Comparison of ENCODE assay signal across 10 mouse cellular contexts in genomic region chr12:72694901-72695463, GRCm38 (mm10). TPM values are rescaled to one million over a fixed set of nuclear protein-coding genes. Genes with fewer than 3 reads are reported as not detected.
A peak's percentile ranks its signal among the peaks of the same experiment; 100 is the strongest.
DNase-seq lines count a peak whose midpoint lies in the region; ATAC-seq and TF ChIP-seq lines count a peak whose summit lies in the region.
"Had no signal": no experiment of that assay in that cellular context is flagged by ENCODE, and none has a peak within 500 bp of the region (broad histone marks: within the 10 kb centered on the region; RNA-seq: fewer than 3 reads in every experiment).

No protein-coding gene starts in this region.

- no peak overlapping the region for H3K27ac ChIP-seq in forebrain, postnatal 0 days (ENCODE audit: low read depth, low read length)
- H3K27ac ChIP-seq in forebrain, embryonic 14.5 days (ENCODE audit: low read depth, low read length), result no peak overlapping the region
- no peak overlapping the region for H3K27ac ChIP-seq in testis, adult 2 months (ENCODE audit: control insufficient read depth, insufficient read depth, low read depth, low read length)
- H3K27ac ChIP-seq in heart, embryonic 16.5 days (ENCODE audit: low read length), result no peak overlapping the region
- H3K27ac ChIP-seq in stomach, postnatal 0 days (replicated peaks), result no peak overlapping the region
- H3K27ac ChIP-seq in forebrain, embryonic 13.5 days, result no peak overlapping the region

- TF ChIP-seq CTCF in forebrain, postnatal 0 days (IDR thresholded peaks at IDR 0.05; ENCODE audit: low read depth), result peak; percentile 4; the same call in 1 of the 2 replicates
- TF ChIP-seq CTCF in testis, adult 2 months (IDR thresholded peaks at IDR 0.05; ENCODE audit: control insufficient read depth, insufficient read depth, insufficient replicate concordance, low read depth, low read length), result 0 out of 2 replicates have a peak, but pooled peaks have one; percentile 12
- peak; percentile 51 for TF ChIP-seq CTCF in stomach, postnatal 0 days (IDR thresholded peaks at IDR 0.05; ENCODE audit: low read depth)

- no peak for DNase-seq in forebrain, postnatal 0 days
- DNase-seq in forebrain, embryonic 14.5 days (ENCODE audit: low spot score), result no peak
- no peak for DNase-seq in testis, postnatal 14 days (ENCODE audit: low spot score)
- DNase-seq in stomach, postnatal 0 days (ENCODE audit: low spot score), result no peak
- DNase-seq in left cerebral cortex, adult 11 months (ENCODE audit: low spot score), result no peak

- no peak overlapping the region for H3K9ac ChIP-seq in forebrain, postnatal 0 days
- H3K9ac ChIP-seq in forebrain, embryonic 14.5 days (ENCODE audit: low read length), result no peak overlapping the region
- H3K9ac ChIP-seq in heart, embryonic 16.5 days (ENCODE audit: low read length), result no peak overlapping the region
- H3K9ac ChIP-seq in stomach, postnatal 0 days (ENCODE audit: low read length), result no peak overlapping the region
- H3K9ac ChIP-seq in forebrain, embryonic 13.5 days, result no peak overlapping the region

- no peaks in the 10 kb centered on the region for H3K9me3 ChIP-seq in forebrain, postnatal 0 days (ENCODE audit: low read length)
- H3K9me3 ChIP-seq in forebrain, embryonic 14.5 days (replicated peaks; ENCODE audit: control insufficient read depth, low read length), result no peaks in the 10 kb centered on the region
- H3K9me3 ChIP-seq in heart, embryonic 16.5 days (replicated peaks; ENCODE audit: control insufficient read depth, low read length), result no peaks in the 10 kb centered on the region
- H3K9me3 ChIP-seq in stomach, postnatal 0 days (ENCODE audit: control insufficient read depth, low read length), result no peaks in the 10 kb centered on the region
- no peaks in the 10 kb centered on the region for H3K9me3 ChIP-seq in forebrain, embryonic 13.5 days (replicated peaks)

- H3K36me3 ChIP-seq in forebrain, postnatal 0 days (ENCODE audit: insufficient read depth), result no peaks in the 10 kb centered on the region
- H3K36me3 ChIP-seq in forebrain, embryonic 14.5 days (ENCODE audit: control insufficient read depth, insufficient read depth, low read length), result no peaks in the 10 kb centered on the region
- no peaks in the 10 kb centered on the region for H3K36me3 ChIP-seq in testis, adult 2 months (ENCODE audit: control insufficient read depth, insufficient read depth, low read length)
- no peaks in the 10 kb centered on the region for H3K36me3 ChIP-seq in heart, embryonic 16.5 days (ENCODE audit: control insufficient read depth, insufficient read depth)
- H3K36me3 ChIP-seq in stomach, postnatal 0 days (ENCODE audit: control insufficient read depth, insufficient read depth, low read length), result no peaks in the 10 kb centered on the region
- H3K36me3 ChIP-seq in forebrain, embryonic 13.5 days (ENCODE audit: poor library complexity, severe bottlenecking), result no peaks in the 10 kb centered on the region

- H3K4me3 ChIP-seq in forebrain, postnatal 0 days (ENCODE audit: low read depth, low read length), result no peak overlapping the region
- H3K4me3 ChIP-seq in forebrain, embryonic 14.5 days (ENCODE audit: low read depth, low read length), result no peak overlapping the region
- no peak overlapping the region for H3K4me3 ChIP-seq in testis, adult 2 months (ENCODE audit: control insufficient read depth, low read depth, low read length)
- H3K4me3 ChIP-seq in heart, embryonic 16.5 days (ENCODE audit: low read length), result 0 out of 2 replicates have a peak overlapping the region, but pooled peaks have one; percentile 8
- no peak overlapping the region for H3K4me3 ChIP-seq in stomach, postnatal 0 days (ENCODE audit: low read depth, low read length)
- no peak overlapping the region for H3K4me3 ChIP-seq in forebrain, embryonic 13.5 days

- no peak for TF ChIP-seq EP300 in stomach, postnatal 0 days (optimal IDR thresholded peaks at IDR 0.05)

- no peak for ATAC-seq in forebrain, postnatal 0 days
- ATAC-seq in forebrain, embryonic 14.5 days, result no peak
- no peak for ATAC-seq in heart, embryonic 16.5 days (replicated peaks; ENCODE audit: extremely low read depth, insufficient read depth, low FRiP score)
- ATAC-seq in stomach, postnatal 0 days (ENCODE audit: low FRiP score, low TSS enrichment), result no peak
- no peak for ATAC-seq in forebrain, embryonic 13.5 days

- H3K27me3 ChIP-seq in forebrain, postnatal 0 days (ENCODE audit: insufficient read depth, low read length), result no peaks in the 10 kb centered on the region
- H3K27me3 ChIP-seq in forebrain, embryonic 14.5 days (replicated peaks; ENCODE audit: control insufficient read depth, insufficient read depth, low read length), result no peaks in the 10 kb centered on the region
- no peaks in the 10 kb centered on the region for H3K27me3 ChIP-seq in testis, adult 2 months (ENCODE audit: control insufficient read depth, insufficient read depth, low read length)
- H3K27me3 ChIP-seq in heart, embryonic 16.5 days (ENCODE audit: control insufficient read depth, insufficient read depth, low read length), result no peaks in the 10 kb centered on the region; the same call in 1 of the 2 replicates
- no peaks in the 10 kb centered on the region for H3K27me3 ChIP-seq in stomach, postnatal 0 days (ENCODE audit: control insufficient read depth, insufficient read depth, low read length)
- H3K27me3 ChIP-seq in forebrain, embryonic 13.5 days, result no peaks in the 10 kb centered on the region

- H3K4me2 ChIP-seq in forebrain, postnatal 0 days (ENCODE audit: low read depth), result no peak overlapping the region
- H3K4me2 ChIP-seq in forebrain, embryonic 14.5 days (ENCODE audit: low read length), result no peak overlapping the region
- H3K4me2 ChIP-seq in heart, embryonic 16.5 days (ENCODE audit: low read depth, low read length), result peak overlapping the region; percentile 46
- 0 out of 2 replicates have a peak overlapping the region, but pooled peaks have one; percentile 15 for H3K4me2 ChIP-seq in stomach, postnatal 0 days (replicated peaks; ENCODE audit: low read depth)
- H3K4me2 ChIP-seq in forebrain, embryonic 13.5 days, result no peak overlapping the region

- 55% methylated on average over 9 of the region's 9 CpGs for WGBS in forebrain, postnatal 0 days
- 58% methylated on average over 9 of the region's 9 CpGs for WGBS in forebrain, embryonic 14.5 days
- WGBS in heart, embryonic 16.5 days, result 17% methylated on average over 9 of the region's 9 CpGs
- WGBS in stomach, postnatal 0 days, result 24% methylated on average over 9 of the region's 9 CpGs
- WGBS in forebrain, embryonic 13.5 days, result 59% methylated on average over 9 of the region's 9 CpGs

- TF ChIP-seq POLR2A in testis, adult 2 months (IDR thresholded peaks at IDR 0.05; ENCODE audit: control insufficient read depth, low read depth, low read length), result no peak

- no peaks in the 10 kb centered on the region for H3K4me1 ChIP-seq in forebrain, postnatal 0 days (ENCODE audit: insufficient read depth)
- H3K4me1 ChIP-seq in forebrain, embryonic 14.5 days (ENCODE audit: control insufficient read depth, insufficient read depth, low read length), result no peaks in the 10 kb centered on the region
- peaks cover 2% of the 10 kb centered on the region; the same call in 1 of the 2 replicates for H3K4me1 ChIP-seq in testis, adult 2 months (ENCODE audit: control insufficient read depth, insufficient read depth, low read length)
- H3K4me1 ChIP-seq in heart, embryonic 16.5 days (ENCODE audit: control insufficient read depth, insufficient read depth, low read length), result peaks cover 8% of the 10 kb centered on the region
- H3K4me1 ChIP-seq in stomach, postnatal 0 days (replicated peaks; ENCODE audit: control insufficient read depth, insufficient read depth), result no peaks in the 10 kb centered on the region
- no peaks in the 10 kb centered on the region for H3K4me1 ChIP-seq in forebrain, embryonic 13.5 days

RNA-seq across cellular contexts. Expression of gene Dhrs7, which starts 30.3 kb away (rescaled TPM):
- total RNA-seq in forebrain, postnatal 0 days (2014; rRNA removed), result 13.5 and 14.0 TPM in 2 replicates
- 20.4 and 23.8 TPM in 2 replicates for polyA plus RNA-seq in forebrain, postnatal 0 days (2015; fragmentation: Nextera tagmentation; extraction: Ambion mirVana)
- polyA plus RNA-seq in forebrain, embryonic 14.5 days (2014; fragmentation: Nextera tagmentation; extraction: Ambion mirVana), result 10.2 and 10.9 TPM in 2 replicates
- polyA plus RNA-seq in testis, adult 2 months (2012; rRNA removed), result 14.9 and 19.3 TPM in 2 replicates
- polyA plus RNA-seq in heart, embryonic 16.5 days (2015; fragmentation: Nextera tagmentation; extraction: Ambion mirVana), result 89.5 and 101 TPM in 2 replicates
- 54.1 and 55.9 TPM in 2 replicates for polyA plus RNA-seq in stomach, postnatal 0 days (2015; fragmentation: Nextera tagmentation; extraction: Ambion mirVana)
- polyA plus RNA-seq in forebrain, embryonic 13.5 days (2015; fragmentation: Nextera tagmentation; extraction: Ambion mirVana), result 5.3 and 6.1 TPM in 2 replicates

RNA-seq across cellular contexts. Expression of gene Gm4756, which starts 45.5 kb away (rescaled TPM):
- total RNA-seq in forebrain, postnatal 0 days (2014; rRNA removed), result not detected in 2 replicates
- not detected in 2 replicates for polyA plus RNA-seq in forebrain, postnatal 0 days (2015; fragmentation: Nextera tagmentation; extraction: Ambion mirVana)
- polyA plus RNA-seq in forebrain, embryonic 14.5 days (2014; fragmentation: Nextera tagmentation; extraction: Ambion mirVana), result not detected in 2 replicates
- polyA plus RNA-seq in testis, adult 2 months (2012; rRNA removed), result not detected in 2 replicates
- polyA plus RNA-seq in heart, embryonic 16.5 days (2015; fragmentation: Nextera tagmentation; extraction: Ambion mirVana), result not detected in 2 replicates
- not detected in 2 replicates for polyA plus RNA-seq in stomach, postnatal 0 days (2015; fragmentation: Nextera tagmentation; extraction: Ambion mirVana)
- not detected in 2 replicates for polyA plus RNA-seq in forebrain, embryonic 13.5 days (2015; fragmentation: Nextera tagmentation; extraction: Ambion mirVana)
- total RNA-seq: left cerebral cortex, postnatal 25 days had no signal
- polyA plus RNA-seq: neural tube, embryonic 14.5 days had no signal

Comparison
In these comparisons a context has a peak if more than half of its experiments do, and no peak if none do; other contexts are left out.
1. H3K4me2 ChIP-seq: peak in heart, embryonic 16.5 days (single experiment) and stomach, postnatal 0 days (single experiment); none in forebrain, postnatal 0 days (single experiment), forebrain, embryonic 14.5 days (single experiment) and forebrain, embryonic 13.5 days (single experiment).
2. Peak in every context shown above with its lines, with median percentiles within 50 percentile points of each other: CTCF ChIP-seq.